Mouse (Mus musculus): ENCODE measurements at regions not wholly inside any gene's neighbourhood (a gene's known extent, or its start where the extent isn't known, plus 50 kb on each side); places are given as distances from the start of the nearest gene placed in this dataset.
A peak's percentile ranks its signal among the peaks of the same experiment; 100 is the strongest.

GRCm38 (mm10) chr1:94791052-94791451 lies 522.4 kb upstream of the Fam174a start:
- H3K4me3 ChIP-seq (ENCODE audit: insufficient read depth in 1 of 2, low read depth in 2 of 2, low read length in 2 of 2), result no peak overlapping the region
- ATAC-seq (ENCODE audit: insufficient read depth) (peak; percentile 71; the same call in 1 of the 2 replicates), DNase-seq (ENCODE audit: low read depth in 3 of 3, low spot score in 3 of 3) (peak in 2 of 3 experiments; percentile 4 to 29)
- 6% methylated on average over 6 of the region's 6 CpGs for WGBS (ENCODE audit: insufficient replicate concordance)
- H3K27me3 ChIP-seq (ENCODE audit: control insufficient read depth, insufficient read depth, low read length), result no peaks in the 10 kb centered on the region
- no peaks in the 10 kb centered on the region for H3K36me3 ChIP-seq (replicated peaks; ENCODE audit: control insufficient read depth, insufficient read depth, low read depth)
- no peak overlapping the region for H3K9ac ChIP-seq (replicated peaks)
- peak; percentile 69 for TF ChIP-seq EP300 (IDR thresholded peaks at IDR 0.05; ENCODE audit: low read depth)
- no peak for TF ChIP-seq CTCF (IDR thresholded peaks at IDR 0.05; ENCODE audit: low read depth)
- H3K9me3 ChIP-seq (ENCODE audit: control insufficient read depth, low read length), result no peaks in the 10 kb centered on the region
- H3K4me1 ChIP-seq (replicated peaks; ENCODE audit: control insufficient read depth in 2 of 2, insufficient read depth in 2 of 2, low read length in 1 of 2), result no peaks in the 10 kb centered on the region; a peak in 1 of 4 replicates
- H3K4me2 ChIP-seq (ENCODE audit: low read depth), result peak overlapping the region; percentile 23; the same call in 1 of the 2 replicates
- H3K27ac ChIP-seq, result no peak overlapping the region

GRCm38 (mm10) chr1:94796028-94796427 lies 517.4 kb upstream of the Fam174a start:
- Histone ChIP-seq H3K4me1 (replicated peaks; ENCODE audit: control insufficient read depth in 2 of 2, insufficient read depth in 2 of 2, low read length in 1 of 2) (no peaks in the 10 kb centered on the region; a peak in 1 of 4 replicates), H3K27me3 (ENCODE audit: control insufficient read depth, insufficient read depth, low read length) (no peaks in the 10 kb centered on the region), H3K9ac (replicated peaks) (no peak overlapping the region), H3K36me3 (replicated peaks; ENCODE audit: control insufficient read depth, insufficient read depth, low read depth) (no peaks in the 10 kb centered on the region), H3K9me3 (ENCODE audit: control insufficient read depth, low read length) (no peaks in the 10 kb centered on the region), H3K4me3 (ENCODE audit: insufficient read depth in 1 of 2, low read depth in 2 of 2, low read length in 2 of 2) (no peak overlapping the region), H3K4me2 (ENCODE audit: low read depth) (no peak overlapping the region), H3K27ac (no peak overlapping the region)
- TF ChIP-seq EP300 (IDR thresholded peaks at IDR 0.05; ENCODE audit: low read depth) (no peak), CTCF (IDR thresholded peaks at IDR 0.05; ENCODE audit: low read depth) (no peak)
- DNase-seq (ENCODE audit: low read depth in 3 of 3, low spot score in 3 of 3) (no peak), ATAC-seq (ENCODE audit: insufficient read depth) (no peak)
- 73% methylated on average over 1 of the region's 1 CpGs for WGBS (ENCODE audit: insufficient replicate concordance)

GRCm38 (mm10) chr1:94803722-94804121 lies 509.7 kb upstream of the Fam174a start:
- no peak overlapping the region for H3K4me3 ChIP-seq (ENCODE audit: insufficient read depth in 1 of 2, low read depth in 2 of 2, low read length in 2 of 2)
- DNase-seq (ENCODE audit: low read depth in 3 of 3, low spot score in 3 of 3) (no peak), ATAC-seq (ENCODE audit: insufficient read depth) (no peak)
- H3K27ac ChIP-seq, result no peak overlapping the region
- H3K4me1 ChIP-seq (replicated peaks; ENCODE audit: control insufficient read depth in 2 of 2, insufficient read depth in 2 of 2, low read length in 1 of 2), result no peaks in the 10 kb centered on the region
- no peaks in the 10 kb centered on the region for H3K27me3 ChIP-seq (ENCODE audit: control insufficient read depth, insufficient read depth, low read length)
- H3K9ac ChIP-seq (replicated peaks), result no peak overlapping the region
- no peak overlapping the region for H3K4me2 ChIP-seq (ENCODE audit: low read depth)
- no peaks in the 10 kb centered on the region for H3K9me3 ChIP-seq (ENCODE audit: control insufficient read depth, low read length)
- TF ChIP-seq EP300 (IDR thresholded peaks at IDR 0.05; ENCODE audit: low read depth) (no peak), CTCF (IDR thresholded peaks at IDR 0.05; ENCODE audit: low read depth) (no peak)
- H3K36me3 ChIP-seq (replicated peaks; ENCODE audit: control insufficient read depth, insufficient read depth, low read depth), result no peaks in the 10 kb centered on the region

- H3K4me2 ChIP-seq (ENCODE audit: low read depth), result no peak overlapping the region
- WGBS (ENCODE audit: insufficient replicate concordance), result 37% methylated on average over 1 of the region's 1 CpGs
- H3K9ac ChIP-seq (replicated peaks), result no peak overlapping the region
- H3K27me3 ChIP-seq (ENCODE audit: control insufficient read depth, insufficient read depth, low read length), result no peaks in the 10 kb centered on the region
- H3K9me3 ChIP-seq (ENCODE audit: control insufficient read depth, low read length), result no peaks in the 10 kb centered on the region
- H3K27ac ChIP-seq, result no peak overlapping the region
- H3K4me1 ChIP-seq (replicated peaks; ENCODE audit: control insufficient read depth in 2 of 2, insufficient read depth in 2 of 2, low read length in 1 of 2), result no peaks in the 10 kb centered on the region
- DNase-seq (ENCODE audit: low read depth in 3 of 3, low spot score in 3 of 3) (no peak), ATAC-seq (ENCODE audit: insufficient read depth) (no peak)
- H3K4me3 ChIP-seq (ENCODE audit: insufficient read depth in 1 of 2, low read depth in 2 of 2, low read length in 2 of 2), result no peak overlapping the region
- H3K36me3 ChIP-seq (replicated peaks; ENCODE audit: control insufficient read depth, insufficient read depth, low read depth), result no peaks in the 10 kb centered on the region
- TF ChIP-seq EP300 (IDR thresholded peaks at IDR 0.05; ENCODE audit: low read depth), result no peak
- no peak for TF ChIP-seq CTCF (IDR thresholded peaks at IDR 0.05; ENCODE audit: low read depth)
Observed at GRCm38 (mm10) chr1:94804877-94805276, 508.5 kb upstream of the Fam174a start.

GRCm38 (mm10) chr1:94827628-94828027 lies 485.8 kb upstream of the Fam174a start:
- no peak overlapping the region for H3K4me3 ChIP-seq (ENCODE audit: insufficient read depth in 1 of 2, low read depth in 2 of 2, low read length in 2 of 2)
- no peaks in the 10 kb centered on the region for H3K27me3 ChIP-seq (ENCODE audit: control insufficient read depth, insufficient read depth, low read length)
- ATAC-seq (ENCODE audit: insufficient read depth) (no peak), DNase-seq (ENCODE audit: low read depth in 3 of 3, low spot score in 3 of 3) (no peak)
- TF ChIP-seq CTCF (IDR thresholded peaks at IDR 0.05; ENCODE audit: low read depth) (no peak), EP300 (IDR thresholded peaks at IDR 0.05; ENCODE audit: low read depth) (no peak)
- no peaks in the 10 kb centered on the region for H3K4me1 ChIP-seq (replicated peaks; ENCODE audit: control insufficient read depth in 2 of 2, insufficient read depth in 2 of 2, low read length in 1 of 2)
- H3K4me2 ChIP-seq (ENCODE audit: low read depth), result no peak overlapping the region
- no peaks in the 10 kb centered on the region for H3K36me3 ChIP-seq (replicated peaks; ENCODE audit: control insufficient read depth, insufficient read depth, low read depth)
- H3K27ac ChIP-seq, result no peak overlapping the region
- no peak overlapping the region for H3K9ac ChIP-seq (replicated peaks)
- H3K9me3 ChIP-seq (ENCODE audit: control insufficient read depth, low read length), result no peaks in the 10 kb centered on the region
